Mouse (Mus musculus) retina, postnatal 7 days (tissue): ENCODE measurements around the gene Gm42715.

Source experiments
- DNase-seq: peaks from one replicate; pipeline ENCODE4 v3.0.0-alpha.2; 2012; ENCODE audit warnings: low read depth, low spot score

Gm42715 gene

GRCm38 (mm10) chr7:127585031-127585430 lies 65.6 kb downstream of the Gm42715 start:
- no peak for DNase-seq

GRCm38 (mm10) chr7:127586149-127586548 lies 66.8 kb downstream of the Gm42715 start:
- no peak for DNase-seq

DNA sequence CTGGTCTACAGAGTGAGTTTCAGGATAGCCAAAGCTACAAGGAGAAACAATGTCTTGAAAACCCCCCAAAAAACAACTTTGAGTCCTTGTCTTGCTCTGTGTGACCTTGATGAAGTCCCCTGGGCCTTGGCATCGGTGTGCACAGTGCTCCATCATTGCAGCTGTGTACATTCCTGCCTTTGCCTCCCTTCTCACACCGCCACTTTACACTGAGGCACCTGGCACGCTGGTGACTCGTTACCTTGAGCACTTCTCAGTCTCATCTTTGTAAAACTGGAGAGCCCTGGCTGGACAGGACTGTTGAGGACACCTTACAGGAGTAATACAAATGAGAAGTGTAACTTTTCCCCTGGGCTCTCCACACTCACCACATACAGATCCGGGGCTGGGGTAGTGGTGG lies 67.8 kb downstream of the Gm42715 start:
- no peak for DNase-seq

GRCm38 (mm10) chr7:127588011-127588871 lies 68.9 kb downstream of the Gm42715 start, which contains the start of the genes Ccdc189 and Rnf40:
Gene Ccdc189, minus strand, starts transcription at chr7:127588595.
Gene Rnf40, plus strand, starts transcription at chr7:127588767.
- peak; percentile 94 for DNase-seq

- DNase-seq = no peak
These were observed 69.5 kb downstream of the Gm42715 start for GRCm38 (mm10) chr7:127588901-127589300.

DNA sequence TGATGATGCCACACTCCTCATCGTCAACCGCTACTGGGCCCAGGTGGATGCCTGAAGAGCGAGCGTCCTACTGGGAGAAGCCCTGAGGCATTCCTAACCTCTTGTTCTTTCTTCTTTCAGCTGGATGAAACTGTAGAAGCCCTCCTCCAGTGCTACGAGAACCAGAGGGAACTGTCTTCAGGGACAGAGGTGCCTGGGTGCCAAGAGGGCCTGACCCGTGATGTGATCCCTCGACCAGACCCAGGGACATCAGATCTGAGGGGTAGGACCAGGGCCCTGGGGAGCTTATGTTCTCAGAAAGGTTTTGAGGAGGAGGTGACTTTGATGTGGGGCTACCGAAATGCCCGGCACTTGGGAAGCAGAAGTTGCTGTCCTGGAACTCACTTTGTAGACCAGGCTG lies 70.3 kb downstream of the Gm42715 start:
- no peak for DNase-seq

DNA sequence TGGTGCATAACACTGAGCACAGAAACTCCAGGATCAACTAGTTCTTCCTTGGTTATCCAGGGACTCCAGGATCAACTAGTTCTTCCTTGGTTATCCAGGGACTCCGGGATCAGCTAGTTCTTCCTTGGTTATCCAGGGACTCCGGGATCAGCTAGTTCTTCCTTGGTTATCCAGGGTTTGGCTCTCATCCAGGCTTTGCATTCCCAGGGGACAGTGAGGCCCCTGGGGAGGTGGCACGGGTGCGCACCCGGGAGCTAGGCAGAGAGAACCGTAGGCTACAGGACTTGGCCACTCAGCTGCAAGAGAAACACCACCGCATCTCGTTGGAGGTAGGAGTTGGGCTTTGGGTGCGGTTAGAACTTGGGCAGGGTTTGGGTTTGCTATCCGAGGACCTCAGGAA lies 71.7 kb downstream of the Gm42715 start:
- no peak for DNase-seq

DNA sequence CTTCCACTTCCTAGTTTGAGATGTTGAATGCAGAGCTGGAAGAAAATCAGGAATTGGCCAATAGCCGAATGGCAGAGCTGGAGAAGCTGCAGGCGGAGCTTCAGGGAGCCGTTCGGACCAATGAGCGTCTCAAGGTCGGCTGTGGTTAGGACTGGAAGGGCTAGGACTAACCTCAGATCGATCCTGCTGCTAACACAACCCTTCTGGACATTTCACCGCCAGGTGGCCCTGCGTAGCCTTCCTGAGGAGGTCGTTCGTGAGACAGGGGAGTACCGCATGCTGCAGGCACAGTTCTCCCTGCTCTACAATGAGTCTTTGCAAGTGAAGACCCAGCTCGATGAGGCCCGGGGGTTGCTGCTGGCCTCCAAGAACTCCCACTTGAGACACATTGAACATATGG lies 73.2 kb downstream of the Gm42715 start:
- no peak for DNase-seq

DNA sequence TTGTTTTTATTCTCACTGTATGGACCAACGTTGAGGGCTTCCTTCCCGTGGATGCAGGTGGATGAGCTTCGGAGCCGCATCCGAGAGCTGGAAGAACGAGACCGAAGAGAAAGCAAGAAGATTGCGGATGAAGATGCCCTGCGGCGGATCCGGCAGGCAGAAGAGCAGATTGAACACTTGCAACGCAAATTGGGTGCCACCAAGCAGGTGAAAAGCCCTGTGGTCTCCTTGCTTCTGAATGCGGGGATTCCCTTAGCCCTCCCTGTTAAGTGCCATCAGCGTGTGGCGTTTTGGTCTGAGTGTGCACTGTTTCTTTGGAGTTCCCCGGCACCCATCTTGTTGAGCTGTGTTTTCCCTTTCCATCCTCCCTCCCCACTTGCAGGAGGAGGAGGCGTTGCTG lies 77.4 kb downstream of the Gm42715 start:
- no peak for DNase-seq

DNA sequence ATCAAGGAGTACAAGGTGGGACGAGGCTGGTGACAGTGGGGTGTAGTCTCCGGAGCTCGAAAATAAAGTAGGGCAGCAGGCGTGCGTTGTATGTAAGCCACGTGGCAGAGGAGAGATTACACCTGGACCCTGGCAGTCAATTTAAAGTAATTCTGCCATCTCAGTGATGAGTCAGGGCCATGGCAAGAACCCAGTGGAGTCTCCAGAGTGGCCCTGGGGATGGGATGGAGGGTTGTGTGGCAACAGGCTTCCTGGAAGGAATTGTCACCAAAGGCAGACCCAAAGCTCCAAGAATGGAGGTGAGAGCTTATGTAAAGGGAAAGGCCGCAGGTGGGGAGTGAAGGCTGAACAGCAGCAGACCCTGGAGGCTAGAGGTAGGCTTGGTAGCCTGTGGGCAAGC lies 81.2 kb downstream of the Gm42715 start:
- no peak for DNase-seq

GRCm38 (mm10) chr7:127601735-127602134 lies 82.4 kb downstream of the Gm42715 start:
- no peak for DNase-seq

DNA sequence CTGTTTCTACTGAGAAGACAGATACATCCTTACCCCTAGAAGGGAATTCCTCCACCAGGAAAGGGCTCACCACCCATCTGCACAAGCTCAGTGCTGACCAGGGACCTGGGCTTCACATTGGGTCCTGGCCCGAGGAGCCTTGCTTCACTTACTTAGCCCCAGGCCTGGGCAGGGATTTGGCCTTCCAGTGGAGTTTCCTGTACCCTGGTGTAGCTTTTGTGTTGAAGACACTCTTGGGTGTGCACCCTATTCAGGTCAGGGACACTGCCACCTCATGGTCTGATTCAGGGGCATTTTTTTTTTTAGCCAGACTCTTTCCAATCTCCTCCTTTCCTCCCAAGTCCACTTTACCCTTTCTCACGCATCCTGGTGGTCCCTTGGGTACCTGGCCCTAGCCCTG lies 83.5 kb downstream of the Gm42715 start:
- no peak for DNase-seq

GRCm38 (mm10) chr7:127604256-127604655 lies 84.9 kb downstream of the Gm42715 start:
- no peak for DNase-seq

DNA sequence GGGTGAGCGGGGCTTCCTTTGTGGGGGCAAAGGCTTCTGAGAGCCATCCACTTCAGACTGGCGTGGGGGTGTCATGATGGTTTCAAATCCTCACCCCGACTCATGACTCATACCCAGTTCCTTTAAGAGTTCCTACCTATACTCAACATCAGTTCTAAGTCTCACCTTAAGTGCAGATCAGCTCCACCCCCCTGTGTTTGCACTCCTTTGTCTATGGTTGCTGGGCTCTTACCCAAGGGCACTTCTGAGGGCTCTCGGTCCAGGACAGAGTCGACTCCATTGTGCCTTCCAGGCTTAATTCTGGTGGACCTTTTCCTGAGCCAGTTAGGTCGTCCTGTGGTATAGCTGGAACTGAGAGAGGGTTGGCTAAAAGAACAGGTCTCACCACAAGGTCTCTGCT lies 87.8 kb downstream of the Gm42715 start:
- DNase-seq = no peak

DNA sequence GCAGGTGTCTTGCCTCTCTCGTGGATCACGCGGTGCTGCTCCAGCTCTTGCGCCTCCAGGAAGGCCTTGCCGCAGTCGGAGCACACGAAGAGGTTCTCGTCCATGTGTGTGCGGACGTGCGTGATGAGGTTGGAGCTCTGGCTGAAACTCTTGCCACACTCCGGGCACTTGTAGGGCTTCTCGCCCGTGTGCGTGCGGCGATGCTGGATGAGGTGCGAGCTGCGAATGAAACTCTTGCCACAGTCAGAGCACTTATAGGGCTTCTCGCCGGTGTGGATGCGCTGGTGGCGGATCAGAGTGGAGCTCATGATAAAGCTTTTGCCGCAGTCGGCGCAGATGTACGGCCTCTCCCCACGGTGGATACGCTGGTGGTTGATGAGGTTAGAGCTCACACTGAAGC lies 91.6 kb downstream of the Gm42715 start:
- DNase-seq = no peak

DNA sequence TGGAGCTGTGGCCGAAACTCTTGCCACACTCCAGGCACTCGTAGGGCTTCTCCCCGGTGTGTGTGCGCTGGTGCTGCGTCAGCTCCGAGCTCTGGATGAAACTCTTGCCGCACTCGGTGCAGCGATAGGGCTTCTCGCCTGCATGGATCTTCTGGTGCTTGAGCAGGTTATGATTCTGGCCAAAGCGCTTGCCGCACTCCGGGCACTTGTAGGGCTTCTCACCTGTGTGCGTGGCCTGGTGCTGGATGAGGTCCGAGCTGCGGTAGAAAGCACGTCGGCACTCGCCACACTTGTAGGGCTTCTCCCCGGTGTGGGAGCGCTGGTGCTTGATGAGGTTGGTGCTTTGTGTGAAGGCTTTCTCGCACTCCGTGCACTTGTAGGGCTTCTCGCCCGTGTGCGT lies 92.2 kb downstream of the Gm42715 start:
- no peak for DNase-seq

GRCm38 (mm10) chr7:127613501-127613900 lies 94.1 kb downstream of the Gm42715 start:
- no peak for DNase-seq

- no peak for DNase-seq
These were observed 94.7 kb downstream of the Gm42715 start for GRCm38 (mm10) chr7:127614091-127614490.

- peak; percentile 19 for DNase-seq
These were observed 95.1 kb downstream of the Gm42715 start for GRCm38 (mm10) chr7:127614511-127614890.

DNA sequence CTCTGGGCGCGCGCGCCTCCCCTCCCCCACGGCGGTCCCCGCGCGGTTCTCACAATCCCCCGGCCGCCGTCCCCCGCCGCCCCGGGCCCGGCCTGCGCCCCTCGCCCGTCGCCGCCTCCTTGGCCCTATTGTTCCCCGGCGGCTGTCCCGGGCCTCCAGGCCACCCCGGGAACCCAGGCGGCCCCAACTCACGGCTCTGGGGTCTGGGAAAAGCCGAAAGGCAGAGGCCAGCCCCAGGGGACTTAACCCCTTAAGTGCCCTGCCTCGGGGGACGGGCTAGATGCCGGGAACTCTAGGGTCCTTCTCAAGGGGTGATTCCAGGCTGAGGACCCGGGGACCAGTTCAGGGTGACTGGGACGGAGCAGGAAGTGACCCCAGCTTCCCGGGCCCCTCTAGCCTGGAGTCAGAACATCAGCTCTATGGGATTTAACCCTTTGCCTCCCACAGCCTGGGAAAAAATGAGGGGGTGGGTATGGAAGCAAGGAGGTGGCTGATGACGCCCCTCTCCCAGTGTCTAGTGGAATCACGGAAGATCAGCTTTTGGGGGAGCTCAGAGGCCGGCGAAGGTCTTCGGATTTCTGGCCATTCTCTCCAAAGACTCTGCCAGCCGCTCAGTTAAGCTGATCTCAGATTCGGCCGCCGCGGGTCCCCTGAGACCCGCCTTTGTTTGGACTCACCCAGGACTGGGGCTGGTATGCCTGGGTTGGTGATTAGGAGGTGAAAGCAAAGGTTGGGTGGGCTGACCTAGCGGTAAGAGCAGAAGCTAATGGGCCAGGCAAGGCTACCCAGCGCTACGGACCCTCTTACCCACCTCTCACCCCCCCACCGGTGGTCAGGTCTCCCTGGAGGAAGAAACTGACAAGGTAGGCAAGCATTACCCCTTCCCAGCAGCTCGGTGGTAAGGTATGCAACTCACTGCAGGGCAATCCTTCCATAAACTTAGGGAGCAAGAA lies 95.8 kb downstream of the Gm42715 start, which contains the start of gene Zfp629:
TSS of gene Zfp629 (minus strand) at position 907 of the 953 bp plus-strand sequence.
- peak; percentile 82 for DNase-seq

DNA sequence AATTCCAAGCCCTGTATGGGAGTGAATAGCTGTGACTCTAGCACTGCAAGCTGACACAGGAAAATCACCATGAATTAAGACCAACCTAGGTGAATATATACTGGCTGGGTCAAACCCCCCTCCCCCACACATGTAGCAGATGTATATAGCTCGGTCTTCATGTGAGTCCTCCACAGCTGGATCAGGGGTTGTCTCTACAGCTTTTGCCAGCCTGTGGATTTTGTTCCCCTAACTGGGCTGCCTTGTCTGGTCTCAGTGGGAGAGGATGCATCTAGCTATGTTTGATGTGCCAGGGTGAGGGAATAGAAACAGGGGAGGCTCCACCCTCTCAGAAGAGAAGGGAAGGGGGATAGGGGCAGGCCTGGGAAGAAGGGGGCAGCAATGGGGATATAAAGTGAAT lies 97.0 kb downstream of the Gm42715 start:
- no peak for DNase-seq
